Mouse (Mus musculus): Measurements from ENCODE around the gene Kif13a. TPM values are rescaled to one million over a fixed set of nuclear protein-coding genes. Genes with fewer than 3 reads are reported as not detected.

The Kif13a gene
- total RNA-seq, 2 experiments from 2014 or later: 66.5 to 70.1 TPM

- DNase-seq: no peak
Observed at GRCm38 (mm10) chr13:46835351-46835750, 94.3 kb downstream of the Kif13a start.

GRCm38 (mm10) chr13:46834805-46835204, 94.9 kb downstream of the Kif13a start:
- DNase-seq: no peak

GRCm38 (mm10) chr13:46833586-46833985, 96.1 kb downstream of the Kif13a start:
- no peak for DNase-seq

- DNase-seq: no peak
Observed at GRCm38 (mm10) chr13:46832956-46833355, 96.7 kb downstream of the Kif13a start.

- no peak for DNase-seq
Observed at GRCm38 (mm10) chr13:46823271-46823670, 106.4 kb downstream of the Kif13a start.

- DNase-seq: no peak
Observed at GRCm38 (mm10) chr13:46822200-46822599, 107.5 kb downstream of the Kif13a start.

- DNase-seq: no peak
Observed at GRCm38 (mm10) chr13:46819729-46820223, 109.9 kb downstream of the Kif13a start.

GRCm38 (mm10) chr13:46819202-46819728, 110.4 kb downstream of the Kif13a start:
- DNase-seq: no peak

GRCm38 (mm10) chr13:46818374-46818773, 111.3 kb downstream of the Kif13a start:
- peak; percentile 65 for DNase-seq

- DNase-seq: peak; percentile 22
Observed at GRCm38 (mm10) chr13:46812648-46813184, 117.0 kb downstream of the Kif13a start.

- DNase-seq: no peak
Observed at GRCm38 (mm10) chr13:46811696-46812095, 118.0 kb downstream of the Kif13a start.

- DNase-seq: no peak
Observed at GRCm38 (mm10) chr13:46810613-46811012, 119.1 kb downstream of the Kif13a start.

GRCm38 (mm10) chr13:46810098-46810497, 119.6 kb downstream of the Kif13a start:
- peak; percentile 22 for DNase-seq

- no peak for DNase-seq
Observed at GRCm38 (mm10) chr13:46807901-46808300, 121.8 kb downstream of the Kif13a start.

GRCm38 (mm10) chr13:46801196-46801595, 128.5 kb downstream of the Kif13a start:
- peak; percentile 47 for DNase-seq

GRCm38 (mm10) chr13:46798156-46798555, 131.5 kb downstream of the Kif13a start:
- DNase-seq: no peak

GRCm38 (mm10) chr13:46796381-46796780, 133.3 kb downstream of the Kif13a start:
- DNase-seq: no peak

GRCm38 (mm10) chr13:46793824-46794223, 135.8 kb downstream of the Kif13a start:
- DNase-seq: no peak

GRCm38 (mm10) chr13:46788452-46788851, 141.2 kb downstream of the Kif13a start:
- no peak for DNase-seq

GRCm38 (mm10) chr13:46786836-46787235, 142.8 kb downstream of the Kif13a start:
- DNase-seq: no peak

GRCm38 (mm10) chr13:46786064-46786561, 143.6 kb downstream of the Kif13a start:
- DNase-seq: no peak

- DNase-seq: no peak
Observed at GRCm38 (mm10) chr13:46780379-46780778, 149.3 kb downstream of the Kif13a start.

- no peak for DNase-seq
Observed at GRCm38 (mm10) chr13:46779831-46780230, 149.8 kb downstream of the Kif13a start.

- DNase-seq: no peak
Observed at GRCm38 (mm10) chr13:46777461-46777860, 152.2 kb downstream of the Kif13a start.

All from gastrocnemius, postnatal 25 days (tissue).